Mouse (Mus musculus): ENCODE results near the gene Cpe. TPM values are rescaled to one million over a fixed set of nuclear protein-coding genes. Genes with fewer than 3 reads are reported as not detected.

Cpe gene
- total and polyA plus RNA-seq, 3 experiments: 0.13 TPM; not detected in 2

DNA sequence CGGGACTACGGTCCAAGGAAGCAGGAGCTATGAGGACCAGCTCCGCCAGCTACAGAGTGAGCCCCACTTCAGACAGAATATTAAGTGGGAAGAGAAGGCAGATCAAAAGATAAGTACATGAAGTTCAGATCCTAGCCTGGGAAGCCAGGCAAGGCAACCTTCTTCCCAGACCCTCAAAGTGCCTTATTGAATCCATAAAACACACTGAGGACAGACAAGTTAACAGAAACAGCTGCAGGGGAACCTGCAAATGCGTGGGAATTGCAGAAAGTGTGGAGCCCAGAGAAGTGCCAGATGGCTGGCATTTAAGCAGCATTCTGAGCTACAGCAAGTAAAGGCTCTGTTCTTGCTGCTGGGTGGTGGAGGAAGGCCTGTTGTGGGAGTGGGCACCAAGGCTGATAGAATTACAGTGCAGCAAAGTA lies 34.9 kb downstream of the Cpe start:
- H3K36me3 ChIP-seq (replicated peaks in 1 of 2; ENCODE audit: control insufficient read depth in 1 of 2, insufficient read depth in 1 of 2, low read length in 1 of 2): no peaks in the 10 kb centered on the region
- H3K27ac ChIP-seq (ENCODE audit: insufficient read depth, low read depth): no peak overlapping the region
- no peaks in the 10 kb centered on the region for H3K4me1 ChIP-seq (ENCODE audit: control insufficient read depth in 1 of 2, insufficient read depth in 2 of 2)
- no peaks in the 10 kb centered on the region for H3K9me3 ChIP-seq (replicated peaks; ENCODE audit: low read length)
- H3K4me3 ChIP-seq (replicated peaks in 1 of 3; ENCODE audit: low read depth in 2 of 3, low read length in 2 of 3, poor library complexity in 1 of 3): no peak overlapping the region
- in situ Hi-C loops (cut with MboI; ENCODE audit: low pct_ligation_motif_present, low pct_unique_long_range_greater_than_20kb, low sequenced_read_pairs) (no loop called here), dilution Hi-C loops (cut with MboI; ENCODE audit: extremely low pct_ligation_motif_present, extremely low pct_unique_long_range_greater_than_20kb, low sequenced_read_pairs) (no loop called here)
- no peaks in the 10 kb centered on the region for H3K79me2 ChIP-seq (replicated peaks; ENCODE audit: control insufficient read depth, extremely low read depth, insufficient read depth, poor library complexity, severe bottlenecking)
- no peak for TF ChIP-seq CHD2 (IDR thresholded peaks at IDR 0.05; ENCODE audit: low read length)
- no peaks in the 10 kb centered on the region for H3K27me3 ChIP-seq (replicated peaks)
- no peak for DNase-seq (ENCODE audit: extremely low read depth)
- H3K9ac ChIP-seq (ENCODE audit: insufficient read depth, low read depth): no peak overlapping the region
- no peak overlapping the region for H3K4me2 ChIP-seq (ENCODE audit: insufficient read depth, low read depth, poor library complexity, severe bottlenecking)

DNA sequence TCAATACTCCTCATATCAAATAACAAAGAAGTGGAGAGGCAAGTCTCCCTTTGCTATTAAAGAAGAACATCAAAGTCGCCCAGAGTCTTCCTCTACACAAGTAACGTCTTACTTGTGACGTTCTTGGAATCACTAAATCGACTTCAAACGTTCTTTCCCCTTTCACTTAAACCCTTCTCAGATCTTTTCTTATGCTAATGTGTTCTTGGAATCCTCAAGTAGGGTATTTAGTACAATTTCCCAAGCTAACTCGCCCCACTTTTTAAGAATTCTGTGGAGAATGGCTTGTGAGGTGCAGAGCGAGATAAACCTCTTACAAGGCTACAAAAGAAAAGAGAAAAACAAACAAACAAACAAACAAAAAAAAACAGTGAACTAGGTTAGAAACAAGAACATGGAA lies 35.3 kb downstream of the Cpe start:
- no peak for DNase-seq (ENCODE audit: extremely low read depth)
- no peaks in the 10 kb centered on the region for H3K27me3 ChIP-seq (replicated peaks)
- H3K27ac ChIP-seq (ENCODE audit: insufficient read depth, low read depth): no peak overlapping the region
- in situ Hi-C loops (cut with MboI; ENCODE audit: low pct_ligation_motif_present, low pct_unique_long_range_greater_than_20kb, low sequenced_read_pairs) (no loop called here), dilution Hi-C loops (cut with MboI; ENCODE audit: extremely low pct_ligation_motif_present, extremely low pct_unique_long_range_greater_than_20kb, low sequenced_read_pairs) (no loop called here)
- H3K9ac ChIP-seq (ENCODE audit: insufficient read depth, low read depth): no peak overlapping the region
- no peaks in the 10 kb centered on the region for H3K79me2 ChIP-seq (replicated peaks; ENCODE audit: control insufficient read depth, extremely low read depth, insufficient read depth, poor library complexity, severe bottlenecking)
- no peak for TF ChIP-seq EP300 (IDR thresholded peaks at IDR 0.05; ENCODE audit: low read length)
- no peaks in the 10 kb centered on the region for H3K36me3 ChIP-seq (replicated peaks in 1 of 2; ENCODE audit: control insufficient read depth in 1 of 2, insufficient read depth in 1 of 2, low read length in 1 of 2)
- no peak overlapping the region for H3K4me3 ChIP-seq (replicated peaks in 1 of 3; ENCODE audit: low read depth in 2 of 3, low read length in 2 of 3, poor library complexity in 1 of 3)
- no peak overlapping the region for H3K4me2 ChIP-seq (ENCODE audit: insufficient read depth, low read depth, poor library complexity, severe bottlenecking)
- H3K9me3 ChIP-seq (replicated peaks; ENCODE audit: low read length): no peaks in the 10 kb centered on the region
- H3K4me1 ChIP-seq (ENCODE audit: control insufficient read depth in 1 of 2, insufficient read depth in 2 of 2): no peaks in the 10 kb centered on the region

- H3K36me3 ChIP-seq (replicated peaks in 1 of 2; ENCODE audit: control insufficient read depth in 1 of 2, insufficient read depth in 1 of 2, low read length in 1 of 2): no peaks in the 10 kb centered on the region
- no peak overlapping the region for H3K27ac ChIP-seq (ENCODE audit: insufficient read depth, low read depth)
- no peak overlapping the region for H3K4me3 ChIP-seq (replicated peaks in 1 of 3; ENCODE audit: low read depth in 2 of 3, low read length in 2 of 3, poor library complexity in 1 of 3)
- TF ChIP-seq RCOR1 (conservative IDR thresholded peaks at IDR 0.05; ENCODE audit: low read depth, low read length) (no peak), UBTF (IDR thresholded peaks at IDR 0.05; ENCODE audit: low read depth, low read length) (no peak), ZC3H11A (IDR thresholded peaks at IDR 0.05; ENCODE audit: low read depth, low read length) (no peak)
- no peak overlapping the region for H3K9ac ChIP-seq (ENCODE audit: insufficient read depth, low read depth)
- H3K27me3 ChIP-seq (replicated peaks): no peaks in the 10 kb centered on the region
- H3K4me1 ChIP-seq (ENCODE audit: control insufficient read depth in 1 of 2, insufficient read depth in 2 of 2): no peaks in the 10 kb centered on the region
- no peak for DNase-seq (ENCODE audit: extremely low read depth)
- no peak overlapping the region for H3K4me2 ChIP-seq (ENCODE audit: insufficient read depth, low read depth, poor library complexity, severe bottlenecking)
- no peaks in the 10 kb centered on the region for H3K79me2 ChIP-seq (replicated peaks; ENCODE audit: control insufficient read depth, extremely low read depth, insufficient read depth, poor library complexity, severe bottlenecking)
- H3K9me3 ChIP-seq (replicated peaks; ENCODE audit: low read length): no peaks in the 10 kb centered on the region
- dilution Hi-C loops (cut with MboI; ENCODE audit: extremely low pct_ligation_motif_present, extremely low pct_unique_long_range_greater_than_20kb, low sequenced_read_pairs) (no loop called here), in situ Hi-C loops (cut with MboI; ENCODE audit: low pct_ligation_motif_present, low pct_unique_long_range_greater_than_20kb, low sequenced_read_pairs) (no loop called here)
Measured at GRCm38 (mm10) chr8:64655887-64656286, 37.0 kb downstream of the Cpe start.

DNA sequence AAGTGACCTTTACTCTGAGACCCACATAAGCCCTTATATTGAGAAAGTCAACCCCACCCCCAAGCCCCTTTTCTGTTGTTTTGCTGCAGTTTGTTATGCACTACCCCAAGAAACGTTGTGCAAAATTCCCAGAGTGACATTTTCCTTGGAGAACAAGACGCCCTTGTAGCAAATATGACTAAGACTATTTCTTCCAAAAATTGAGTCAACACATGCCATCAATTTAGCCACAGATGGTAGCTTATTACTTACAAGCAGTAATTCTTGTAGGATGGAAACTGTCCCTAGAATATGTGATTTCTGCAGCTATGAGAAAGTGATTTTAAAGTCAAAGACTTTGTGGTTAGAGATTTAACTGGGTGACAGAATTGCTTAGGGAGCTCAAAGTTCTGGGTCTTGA lies 37.8 kb downstream of the Cpe start:
- dilution Hi-C loops (cut with MboI; ENCODE audit: extremely low pct_ligation_motif_present, extremely low pct_unique_long_range_greater_than_20kb, low sequenced_read_pairs): no loop called here
- no peak overlapping the region for H3K27ac ChIP-seq (ENCODE audit: insufficient read depth, low read depth)
- no peaks in the 10 kb centered on the region for H3K9me3 ChIP-seq (replicated peaks; ENCODE audit: low read length)
- in situ Hi-C loops (cut with MboI; ENCODE audit: low pct_ligation_motif_present, low pct_unique_long_range_greater_than_20kb, low sequenced_read_pairs): no loop called here
- no peak overlapping the region for H3K4me2 ChIP-seq (ENCODE audit: insufficient read depth, low read depth, poor library complexity, severe bottlenecking)
- H3K4me3 ChIP-seq (replicated peaks in 1 of 3; ENCODE audit: low read depth in 2 of 3, low read length in 2 of 3, poor library complexity in 1 of 3): no peak overlapping the region
- no peak for DNase-seq (ENCODE audit: extremely low read depth)
- H3K79me2 ChIP-seq (replicated peaks; ENCODE audit: control insufficient read depth, extremely low read depth, insufficient read depth, poor library complexity, severe bottlenecking): no peaks in the 10 kb centered on the region
- no peaks in the 10 kb centered on the region for H3K36me3 ChIP-seq (replicated peaks in 1 of 2; ENCODE audit: control insufficient read depth in 1 of 2, insufficient read depth in 1 of 2, low read length in 1 of 2)
- H3K27me3 ChIP-seq (replicated peaks): no peaks in the 10 kb centered on the region
- no peak overlapping the region for H3K9ac ChIP-seq (ENCODE audit: insufficient read depth, low read depth)
- H3K4me1 ChIP-seq (ENCODE audit: control insufficient read depth in 1 of 2, insufficient read depth in 2 of 2): no peaks in the 10 kb centered on the region
- no peak for TF ChIP-seq ELF1 (IDR thresholded peaks at IDR 0.05; ENCODE audit: low read depth, low read length)
- no peak for TF ChIP-seq POLR2AphosphoS2 (IDR thresholded peaks at IDR 0.05; ENCODE audit: low read depth, low read length)
- TF ChIP-seq BHLHE40 (IDR thresholded peaks at IDR 0.05; ENCODE audit: low read depth, low read length): no peak
- TF ChIP-seq USF2 (conservative IDR thresholded peaks at IDR 0.05; ENCODE audit: low read depth, low read length): no peak
- TF ChIP-seq IRF4 (IDR thresholded peaks at IDR 0.05; ENCODE audit: low read depth, low read length): no peak
- TF ChIP-seq TCF12 (IDR thresholded peaks at IDR 0.05; ENCODE audit: low read depth, low read length): no peak
- no peak for TF ChIP-seq SMC3 (IDR thresholded peaks at IDR 0.05; ENCODE audit: low read depth, low read length)
- no peak for TF ChIP-seq JUN (IDR thresholded peaks at IDR 0.05; ENCODE audit: insufficient read depth, low read depth, low read length)
- TF ChIP-seq KAT2A (IDR thresholded peaks at IDR 0.05; ENCODE audit: insufficient replicate concordance, low read length): no peak
- TF ChIP-seq ZC3H11A (IDR thresholded peaks at IDR 0.05; ENCODE audit: low read depth, low read length): no peak
- TF ChIP-seq MAFK (IDR thresholded peaks at IDR 0.05; ENCODE audit: insufficient replicate concordance, low read length): no peak
- no peak for TF ChIP-seq ZMIZ1 (IDR thresholded peaks at IDR 0.05; ENCODE audit: low read depth, low read length)
- TF ChIP-seq MAZ (IDR thresholded peaks at IDR 0.05; ENCODE audit: low read depth, low read length): no peak
- TF ChIP-seq SIN3A (IDR thresholded peaks at IDR 0.05; ENCODE audit: low read length): no peak
- no peak for TF ChIP-seq JUND (conservative IDR thresholded peaks at IDR 0.05; ENCODE audit: low read depth, low read length)
- TF ChIP-seq UBTF (IDR thresholded peaks at IDR 0.05; ENCODE audit: low read depth, low read length): no peak
- no peak for TF ChIP-seq MEF2A (IDR thresholded peaks at IDR 0.05; ENCODE audit: borderline replicate concordance, low read depth, low read length)

All from CH12.LX (cell line).